Mouse (Mus musculus) layer of hippocampus, adult 18-20 months (tissue): Measurements from ENCODE around the gene Prlh. TPM values are rescaled to one million over a fixed set of nuclear protein-coding genes. Genes with fewer than 3 reads are reported as not detected.

ENCODE experiments used
- DNase-seq, 2 experiments: peaks; one replicate each; pipeline ENCODE4 v3.0.0; 2022; ENCODE audit warnings: low spot score in 2 of 2
- long read RNA-seq: library from polyadenylated mRNA; stranded (forward); transcript quantifications from one replicate; pipeline ENCODE4 v2.0.0, GENCODE M21; 2021
- total RNA-seq, 2 experiments: library from RNA; stranded (reverse); gene quantifications; 2 replicates each; pipeline ENCODE4 v1.2.3; 2021

Prlh gene
- not detected for total RNA-seq
- long read RNA-seq: 0 reads

DNA sequence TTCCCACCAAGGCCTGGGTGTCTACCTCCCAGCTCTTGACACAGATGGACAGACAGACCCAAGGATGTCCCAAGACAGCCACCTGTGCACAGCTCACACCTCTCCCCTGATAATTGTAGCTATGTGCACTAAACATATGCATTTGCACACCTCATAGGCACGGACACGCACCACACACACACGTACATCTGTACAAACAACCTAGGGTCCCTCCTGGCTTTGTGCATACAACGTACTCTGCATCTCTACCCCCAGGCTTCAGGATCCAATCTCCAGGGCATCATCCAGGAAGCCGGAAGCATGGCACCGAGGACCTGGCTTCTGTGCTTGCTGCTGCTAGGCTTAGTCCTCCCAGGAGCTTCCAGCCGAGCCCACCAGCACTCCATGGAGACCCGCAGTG is at the start of gene Prlh:
Gene Prlh (plus strand): TSS at position 301 of the 400 bp plus-strand sequence.
- no peak for DNase-seq

DNA sequence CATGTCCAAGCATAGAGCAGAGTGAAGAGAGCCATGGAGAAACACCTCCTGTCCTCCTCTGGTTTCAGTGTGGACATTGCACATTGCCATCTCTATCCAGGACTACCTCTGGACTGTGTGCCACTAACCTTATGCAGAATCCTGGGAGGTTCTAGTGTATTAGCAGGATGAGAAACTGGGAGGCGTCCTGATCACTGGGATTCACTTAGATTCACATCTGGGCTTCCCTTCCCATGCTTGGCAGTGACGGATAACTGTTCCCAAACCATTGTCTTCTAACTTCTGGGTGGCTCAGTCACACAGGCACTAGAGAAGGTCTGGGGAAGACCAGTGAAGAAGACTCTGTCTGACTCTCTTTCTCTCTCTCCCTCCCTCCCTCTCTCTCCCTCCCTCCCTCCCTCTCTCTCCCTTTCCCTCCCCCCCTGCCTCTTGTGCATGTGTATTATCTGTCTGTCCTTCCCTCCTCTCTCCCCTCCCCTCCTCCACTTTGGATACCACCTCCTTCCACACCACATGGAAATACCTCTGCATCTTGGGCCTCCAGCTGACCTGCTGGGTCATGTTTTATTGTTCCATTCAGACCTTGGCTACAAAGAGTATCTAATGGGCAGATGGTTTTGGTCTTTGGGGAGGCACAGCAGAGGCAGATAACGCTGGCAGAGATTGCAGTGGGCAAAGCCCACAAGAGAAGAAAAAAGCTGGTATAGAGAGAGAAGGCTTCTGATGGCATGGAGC is 49.5 kb upstream of the Prlh start:
- no peak for DNase-seq

DNA sequence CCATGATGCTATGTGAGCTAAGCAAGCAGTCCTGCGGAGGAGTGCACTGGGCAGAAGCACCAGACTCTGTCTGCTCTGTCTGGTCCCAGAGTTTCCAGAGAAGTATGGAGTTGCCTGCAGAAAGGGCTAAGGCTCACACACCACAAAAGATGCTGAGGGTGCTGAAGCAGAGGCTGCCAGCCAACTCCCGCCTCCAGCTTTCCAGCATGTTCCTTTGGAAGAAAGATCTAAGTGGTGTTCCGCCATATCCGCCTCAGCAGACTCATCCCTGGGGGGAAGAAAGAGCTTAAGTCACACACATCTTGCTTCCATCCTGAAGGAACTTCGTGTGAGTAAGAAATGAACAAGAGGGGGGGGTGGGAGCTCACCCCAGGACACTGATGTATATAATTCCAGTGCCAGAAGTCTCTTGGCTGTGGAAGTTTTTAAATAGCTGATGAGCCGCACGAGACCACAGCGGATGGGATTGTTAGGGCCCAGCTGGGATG is 48.9 kb upstream of the Prlh start:
- peak; percentile 58 to 60 for DNase-seq

DNA sequence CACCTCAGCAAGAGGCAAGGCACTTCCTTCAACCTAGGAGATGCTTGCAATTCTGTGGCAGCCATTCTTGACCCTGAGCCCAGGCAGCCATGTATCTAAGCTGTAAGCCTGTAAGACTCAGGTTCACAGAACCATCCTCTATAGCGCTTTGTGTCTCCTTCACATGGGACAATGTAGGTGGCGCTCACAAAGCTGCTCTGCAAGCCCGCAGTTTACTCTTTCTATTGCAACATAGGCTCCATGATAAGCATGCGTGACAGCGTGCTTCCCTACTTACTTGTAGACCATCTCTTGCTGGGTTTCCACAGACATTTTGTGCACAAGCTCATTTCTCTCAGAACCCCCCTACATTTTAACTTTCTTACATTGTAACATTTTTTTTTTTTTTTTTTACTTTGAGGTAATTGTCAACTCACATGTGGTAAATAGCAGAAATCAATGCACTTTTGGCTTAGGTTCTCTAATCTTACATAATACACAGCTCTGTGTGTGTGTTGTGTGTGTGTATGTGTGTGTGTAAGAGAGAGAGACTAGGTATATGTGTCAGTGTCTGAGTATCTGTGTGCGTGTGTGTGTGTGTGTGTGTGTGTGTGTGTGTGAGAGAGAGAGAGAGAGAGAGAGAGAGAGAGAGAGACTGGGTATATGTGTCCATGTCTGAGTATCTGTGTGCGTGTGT is 48.0 kb upstream of the Prlh start:
- DNase-seq: no peak

DNA sequence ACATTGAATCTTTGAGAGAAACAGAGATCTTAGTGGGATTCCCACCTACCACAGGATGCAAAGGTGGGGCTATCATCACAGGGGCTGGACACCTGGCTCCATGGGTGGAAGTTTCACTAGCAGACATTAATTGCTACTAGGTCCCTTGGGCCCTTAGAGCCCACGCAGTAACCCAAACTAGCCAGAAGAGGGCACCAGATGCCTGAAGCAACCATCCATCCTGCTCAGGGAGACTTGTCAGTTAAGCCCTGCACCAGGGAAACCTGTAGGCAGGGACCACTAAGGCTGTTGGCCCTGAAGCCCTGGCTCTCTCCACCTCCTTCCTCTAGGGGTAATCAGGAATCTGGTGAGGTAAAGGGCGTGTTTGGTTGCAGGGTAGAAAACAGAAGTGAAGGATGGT is 46.6 kb upstream of the Prlh start:
- DNase-seq: peak in 1 of 2 experiments; percentile 78

DNA sequence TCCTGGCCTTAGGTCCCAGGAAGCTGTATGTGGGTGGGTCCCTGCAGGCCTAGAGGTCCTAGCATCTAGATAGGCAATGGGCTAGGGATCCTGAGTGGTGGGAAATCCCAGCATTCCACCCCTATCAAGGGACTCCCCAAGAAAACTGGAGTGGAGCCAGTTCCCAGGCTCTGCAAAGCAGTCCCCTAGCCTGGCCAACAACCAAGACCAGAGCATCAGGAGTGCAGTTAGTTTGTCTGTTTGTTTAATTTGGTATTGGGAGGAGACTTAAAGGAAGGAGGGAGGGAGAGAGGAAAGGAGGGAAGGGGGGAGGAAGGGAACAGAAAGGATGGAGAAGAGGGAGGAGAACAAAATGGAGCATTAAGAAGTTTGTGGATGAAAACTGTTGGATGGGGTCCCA is 43.7 kb upstream of the Prlh start:
- DNase-seq: no peak

DNA sequence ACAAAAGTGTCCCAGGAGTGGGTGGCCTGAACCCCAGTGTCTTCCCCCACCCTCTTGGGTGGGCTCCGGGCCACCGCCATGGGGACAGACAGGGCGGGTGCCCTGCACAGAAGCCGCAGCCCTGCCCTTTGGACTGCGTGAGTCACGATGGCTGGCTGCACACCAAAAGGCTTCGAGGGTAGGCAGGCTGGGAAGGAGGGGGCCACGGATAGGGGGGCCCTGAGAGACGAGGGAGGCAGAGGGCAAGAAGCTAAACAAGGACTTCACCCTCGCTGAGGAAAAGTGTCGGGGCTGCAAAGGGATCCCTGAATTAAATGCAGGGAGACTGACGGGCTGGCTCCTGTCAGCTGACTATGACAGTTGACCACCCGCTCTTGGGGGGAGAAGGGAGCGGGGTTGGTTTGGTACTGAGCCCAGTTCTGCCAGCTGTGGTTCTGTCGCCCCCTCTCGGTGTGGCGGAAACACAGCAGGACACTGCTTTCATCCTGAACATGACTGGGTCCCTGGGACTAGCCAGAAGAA is 43.2 kb upstream of the Prlh start:
- DNase-seq: no peak

DNA sequence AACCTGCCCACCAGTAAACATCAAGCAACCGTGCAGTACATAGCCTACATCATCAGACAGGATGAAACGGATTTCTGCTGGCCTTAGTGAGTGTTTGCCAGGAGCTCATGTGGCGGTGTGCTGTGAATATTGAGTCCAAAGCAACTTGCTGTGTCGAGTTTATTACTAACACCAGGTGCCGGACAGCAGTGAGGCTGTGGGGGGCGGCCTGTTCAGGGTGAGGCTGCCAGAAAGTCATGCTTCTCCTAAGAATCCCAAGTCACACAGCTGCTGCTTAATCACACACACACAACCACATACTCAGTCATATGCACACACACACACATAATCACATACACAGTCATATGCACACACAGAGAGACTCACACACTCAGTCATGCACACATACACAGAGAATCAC is 39.7 kb upstream of the Prlh start:
- DNase-seq: no peak

DNA sequence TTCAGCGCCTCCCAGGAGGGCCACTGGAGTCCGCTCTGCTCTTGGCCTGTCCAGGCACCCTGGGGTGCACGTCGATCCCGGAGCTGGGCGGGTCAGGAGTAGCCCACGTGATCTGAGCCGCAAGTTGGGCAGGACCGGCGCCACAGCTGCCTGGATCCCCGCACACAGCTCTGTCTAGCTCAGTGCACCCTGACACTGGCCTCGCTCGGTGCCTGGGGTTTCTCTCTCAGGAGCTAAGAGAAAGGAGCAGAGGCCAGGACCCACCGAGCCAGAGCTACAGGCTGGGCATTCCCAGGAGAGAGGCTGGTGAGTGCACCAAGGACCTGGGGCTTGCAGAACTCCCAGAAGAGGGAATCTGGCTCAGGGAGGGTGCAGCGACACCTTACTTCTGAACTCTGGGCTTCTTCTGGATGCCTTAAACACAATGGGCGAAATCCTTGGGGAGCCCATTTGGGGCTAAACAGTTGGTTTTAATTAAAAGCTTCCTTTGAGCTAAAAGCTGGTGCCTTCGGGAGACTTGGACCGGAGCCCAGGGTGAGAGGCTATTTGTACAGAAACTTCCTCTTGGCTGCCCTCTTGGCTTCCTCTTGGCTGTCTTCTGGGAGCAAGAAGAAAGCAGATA is 37.8 kb upstream of the Prlh start, which contains the start of gene Mlph:
Gene Mlph (plus strand): TSS at position 138 of the 622 bp plus-strand sequence.
- no peak for DNase-seq

DNA sequence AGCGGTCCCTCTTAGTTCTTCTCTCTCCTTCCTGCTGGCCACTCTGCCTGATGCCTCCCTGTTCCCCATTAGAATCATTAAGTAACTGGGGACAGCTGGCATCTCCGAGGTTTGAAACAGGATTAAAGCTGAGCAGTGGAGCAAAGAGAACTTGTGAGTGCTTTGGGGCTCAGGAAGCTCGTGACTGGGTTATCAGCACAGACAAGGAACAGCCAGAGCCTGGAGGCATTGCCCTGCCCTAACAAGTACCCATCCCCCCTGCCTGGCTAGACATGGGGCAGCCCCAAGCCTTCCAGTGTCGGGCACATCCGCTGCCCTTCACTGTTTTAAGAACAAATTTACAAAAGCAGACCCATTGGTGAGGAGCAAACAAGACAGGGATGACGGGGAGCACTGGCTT is 35.4 kb upstream of the Prlh start:
- no peak for DNase-seq

DNA sequence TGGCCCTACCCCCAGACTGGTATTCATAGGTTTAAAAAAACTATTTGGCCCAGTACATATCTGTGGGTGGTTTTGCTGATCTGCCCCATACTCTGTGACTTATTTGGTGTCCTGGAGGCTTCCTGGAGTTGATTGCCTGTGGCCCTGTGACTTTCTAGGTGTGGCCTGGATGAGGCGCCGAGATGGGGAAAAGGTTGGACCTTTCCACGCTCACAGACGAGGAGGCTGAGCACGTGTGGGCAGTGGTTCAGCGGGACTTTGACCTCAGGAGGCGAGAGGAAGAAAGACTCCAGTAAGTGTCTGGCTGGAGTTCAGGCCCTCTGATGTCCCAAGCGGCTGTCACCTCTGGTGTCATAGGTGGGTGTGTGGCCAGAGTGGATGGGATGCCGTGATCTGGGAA is 31.2 kb upstream of the Prlh start:
- DNase-seq: no peak

DNA sequence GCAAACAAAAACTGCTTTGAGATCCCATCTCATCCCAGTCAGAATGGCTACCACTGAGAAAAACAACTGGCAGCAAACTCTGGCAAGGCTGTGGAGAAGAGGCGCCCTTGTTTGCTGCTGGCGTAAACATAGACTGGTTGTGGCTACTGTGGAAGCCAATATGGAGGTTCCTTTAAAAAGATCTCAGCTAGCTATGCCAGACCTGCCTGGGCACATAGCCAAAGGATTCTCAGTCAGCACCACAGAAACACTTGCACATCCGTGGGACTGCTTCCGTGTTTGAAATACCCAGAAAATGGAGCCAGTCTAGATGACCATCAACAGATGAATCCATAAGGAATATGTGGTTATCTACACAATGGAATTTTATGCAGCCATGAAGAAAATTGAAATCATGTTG is 26.9 kb upstream of the Prlh start:
- DNase-seq: no peak

DNA sequence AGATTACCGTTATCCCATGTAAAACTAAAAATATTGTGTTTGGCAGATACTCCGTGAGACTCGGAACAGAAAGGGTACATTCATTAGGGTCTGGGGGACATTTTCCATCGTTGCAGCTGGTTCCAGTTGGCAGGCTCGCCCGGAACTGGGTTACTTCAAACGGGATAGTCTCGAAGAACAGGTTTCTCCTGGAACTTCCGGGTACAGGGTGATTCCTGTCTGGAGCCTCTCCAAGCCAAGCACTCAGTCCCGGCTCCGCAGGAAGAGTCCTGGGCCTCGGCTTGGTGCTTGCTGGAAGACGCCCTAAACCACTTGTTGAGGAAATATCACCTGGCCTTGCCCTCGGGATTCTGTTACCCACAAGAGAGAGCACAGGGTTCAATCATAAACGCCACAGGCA is 25.6 kb upstream of the Prlh start:
- DNase-seq: no peak

DNA sequence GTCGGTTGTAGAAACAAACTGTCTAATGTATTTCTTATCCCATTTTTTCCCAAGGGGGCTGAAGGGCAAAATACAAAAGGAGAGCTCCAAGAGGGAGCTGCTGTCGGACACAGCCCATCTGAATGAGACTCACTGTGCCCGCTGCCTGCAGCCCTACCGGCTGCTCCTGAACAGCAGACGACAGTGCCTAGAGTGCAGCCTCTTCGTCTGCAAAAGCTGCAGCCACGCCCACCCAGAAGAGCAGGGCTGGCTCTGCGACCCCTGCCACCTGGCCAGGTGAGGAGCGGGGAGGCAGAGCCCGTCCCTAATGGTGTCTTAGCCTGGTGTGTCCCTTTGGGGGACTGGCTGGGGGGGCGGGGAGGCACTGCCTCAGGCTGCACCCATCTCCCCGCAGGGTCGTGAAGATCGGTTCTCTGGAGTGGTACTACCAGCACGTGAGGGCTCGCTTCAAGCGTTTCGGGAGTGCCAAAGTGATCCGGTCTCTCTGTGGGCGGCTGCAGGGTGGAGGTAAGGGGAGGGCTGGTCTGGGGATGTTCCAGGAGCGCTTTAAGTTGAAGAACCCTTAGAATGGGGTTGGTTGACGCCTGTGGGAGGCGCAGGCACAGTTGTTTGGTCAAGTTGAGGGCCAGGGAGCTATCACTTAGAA is 24.9 kb upstream of the Prlh start:
- no peak for DNase-seq

DNA sequence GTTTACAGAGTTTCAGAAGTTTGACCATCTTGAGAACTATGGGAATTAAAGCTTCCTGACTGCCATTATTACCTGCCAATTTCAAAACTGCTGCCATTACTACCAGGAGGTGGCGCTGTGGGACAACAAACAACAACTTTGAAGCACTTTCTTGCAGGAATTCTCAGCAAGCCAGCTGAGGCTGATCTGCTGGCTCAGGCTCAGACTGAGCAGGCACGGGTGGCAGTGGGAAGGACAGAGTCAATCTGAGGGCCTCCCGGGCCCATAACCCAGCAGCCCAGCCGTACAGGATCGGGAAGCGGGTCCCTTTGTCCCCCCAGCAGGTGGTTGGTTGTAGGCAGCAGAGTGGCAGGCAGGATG is 24.4 kb upstream of the Prlh start:
- peak; percentile 75 to 92 for DNase-seq

DNA sequence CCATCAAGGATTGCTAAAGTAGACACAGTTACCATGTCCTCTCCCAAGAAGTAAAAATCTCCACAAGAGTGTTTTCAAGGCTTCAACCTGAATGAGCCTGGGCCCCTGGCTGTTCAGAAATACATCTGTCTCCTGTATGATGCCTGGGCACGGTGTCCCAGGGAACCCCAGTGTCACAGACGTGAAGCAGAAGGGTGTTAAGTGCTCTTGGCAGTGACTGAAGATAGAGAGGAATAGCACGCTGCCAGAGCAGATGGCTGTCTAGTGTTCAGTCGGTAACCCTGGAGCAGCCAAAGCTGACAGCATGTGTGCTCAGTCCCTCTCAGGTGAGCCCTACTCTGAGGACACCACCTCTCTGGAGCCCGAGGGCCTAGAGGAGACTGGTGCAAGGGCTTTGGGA is 19.9 kb upstream of the Prlh start:
- DNase-seq: peak in 1 of 2 experiments; percentile 39

DNA sequence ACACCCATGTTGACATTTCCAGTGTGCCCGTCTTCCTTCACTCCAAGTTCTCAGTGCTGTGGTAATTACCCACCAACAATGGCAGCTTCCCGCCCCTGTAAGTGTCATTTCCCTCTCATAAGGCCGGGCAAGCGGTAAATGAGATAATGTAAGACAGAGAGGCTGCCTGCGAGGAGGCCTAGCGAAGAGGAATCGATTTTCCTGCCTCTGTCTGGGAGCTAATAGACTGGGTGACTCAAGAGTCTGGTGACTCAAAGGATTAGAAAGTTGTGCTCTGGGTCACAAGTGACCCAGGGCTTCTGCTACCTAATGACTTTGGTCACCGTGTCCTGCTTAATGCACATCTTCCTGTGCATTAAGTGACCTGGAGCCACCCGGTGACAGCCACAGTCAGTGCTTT is 15.9 kb upstream of the Prlh start:
- DNase-seq: no peak

DNA sequence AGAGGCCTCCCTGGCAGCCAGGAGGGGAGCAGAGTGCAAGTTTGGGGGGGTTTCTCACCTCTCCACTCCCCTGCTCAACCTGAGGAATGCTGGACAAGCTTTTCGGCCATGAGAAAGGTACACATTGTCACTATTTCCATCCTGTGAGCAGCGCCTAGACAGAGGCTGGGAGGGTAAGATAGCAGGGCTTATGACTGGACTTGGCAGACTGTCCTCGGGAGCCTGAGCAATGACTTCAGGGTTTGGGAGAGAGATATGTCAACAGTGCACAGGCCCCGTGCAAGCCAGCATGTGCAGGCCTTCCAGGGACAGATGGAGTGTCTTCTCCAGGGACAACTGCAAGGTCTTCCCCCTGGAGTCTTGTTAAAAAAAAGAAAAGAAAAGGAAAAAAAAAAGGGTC is 12.9 kb upstream of the Prlh start:
- DNase-seq: no peak

DNA sequence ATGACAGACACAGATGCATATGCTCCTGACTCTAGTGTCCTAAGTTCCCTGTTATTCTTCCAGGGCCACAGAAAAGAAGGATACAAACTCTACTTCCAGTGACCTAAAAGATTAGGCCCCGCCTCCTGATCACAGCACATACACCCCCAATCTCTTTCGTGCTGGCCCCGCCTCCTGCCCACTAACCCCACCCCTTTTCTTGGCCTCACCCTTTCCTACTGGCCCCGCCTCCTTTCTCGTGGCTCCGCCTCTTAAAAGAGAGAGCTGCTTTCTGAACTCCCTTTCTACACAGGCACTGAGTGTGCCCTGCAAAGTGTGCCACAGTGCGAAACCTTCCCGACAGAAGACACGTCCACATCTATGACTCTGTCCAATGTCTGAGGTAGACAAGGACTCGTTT is 7.7 kb upstream of the Prlh start:
- no peak for DNase-seq

DNA sequence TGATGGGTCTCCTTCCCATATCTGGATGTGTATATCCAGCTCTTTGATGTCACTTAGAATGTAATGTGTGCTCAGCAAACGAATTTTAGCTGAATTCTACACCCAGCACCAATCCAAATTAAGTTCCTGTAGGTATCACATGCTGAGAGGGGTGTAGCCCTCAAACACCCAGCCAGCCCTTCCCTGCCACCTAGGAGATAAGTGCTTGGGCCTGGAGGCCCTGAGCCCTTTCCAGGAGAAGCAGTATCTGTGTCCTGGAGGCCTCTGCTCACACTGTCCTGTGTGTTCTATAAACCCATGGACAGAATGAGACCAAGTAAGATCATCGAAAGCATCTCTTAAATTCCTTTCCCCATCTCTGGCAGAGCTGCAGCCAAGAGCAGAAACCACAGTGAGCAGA is 5.7 kb upstream of the Prlh start:
- DNase-seq: no peak

DNA sequence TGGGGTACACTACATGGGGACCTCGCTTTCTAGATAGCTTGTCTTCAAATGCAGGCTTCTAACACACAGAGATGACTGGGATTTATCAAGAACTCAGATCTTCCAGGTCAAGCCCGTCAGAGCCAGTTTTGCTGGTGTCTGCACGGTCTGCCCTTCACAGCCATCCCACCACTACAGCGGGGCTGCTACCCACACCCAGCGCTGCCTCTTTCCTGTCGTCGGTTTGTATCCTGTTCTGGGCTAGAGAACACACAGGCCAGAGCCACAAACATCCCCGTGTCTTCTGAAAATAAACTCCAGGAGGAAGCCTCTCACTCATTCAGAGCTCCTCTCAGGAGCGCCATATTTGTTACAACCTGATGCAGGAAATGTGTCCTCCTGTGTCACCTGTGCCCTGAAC is 3.6 kb upstream of the Prlh start:
- no peak for DNase-seq

DNA sequence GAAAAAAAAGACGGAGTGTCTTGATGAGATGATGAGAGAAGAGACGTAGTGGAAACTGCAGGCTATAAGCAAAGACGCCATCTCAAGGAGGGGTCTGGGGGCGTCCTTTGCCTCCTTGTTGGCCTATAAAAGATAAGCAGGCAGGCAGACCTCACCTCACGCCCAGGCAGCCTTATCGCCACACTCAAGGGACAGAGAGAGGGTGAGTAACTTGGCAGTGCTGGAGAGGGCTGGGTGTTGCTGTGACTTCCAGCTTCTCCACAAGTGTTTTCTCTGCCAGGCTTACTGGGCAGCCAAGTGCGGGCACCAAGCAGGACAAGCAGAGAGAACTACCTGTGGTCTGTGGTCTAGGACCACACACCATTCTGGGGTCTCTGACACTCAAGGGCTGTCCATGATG is 1.2 kb upstream of the Prlh start:
- DNase-seq: no peak
